Mouse (Mus musculus) telencephalon, adult 2 months (tissue): ENCODE measurements at regions not wholly inside any gene's neighbourhood (a gene's known extent, or its start where the extent isn't known, plus 50 kb on each side); places are given as distances from the start of the nearest gene placed in this dataset.

Source experiments
- DNase-seq: peaks from one replicate; pipeline ENCODE4 v3.0.0-alpha.2; 2011; ENCODE audit warnings: low read depth, low spot score

DNA sequence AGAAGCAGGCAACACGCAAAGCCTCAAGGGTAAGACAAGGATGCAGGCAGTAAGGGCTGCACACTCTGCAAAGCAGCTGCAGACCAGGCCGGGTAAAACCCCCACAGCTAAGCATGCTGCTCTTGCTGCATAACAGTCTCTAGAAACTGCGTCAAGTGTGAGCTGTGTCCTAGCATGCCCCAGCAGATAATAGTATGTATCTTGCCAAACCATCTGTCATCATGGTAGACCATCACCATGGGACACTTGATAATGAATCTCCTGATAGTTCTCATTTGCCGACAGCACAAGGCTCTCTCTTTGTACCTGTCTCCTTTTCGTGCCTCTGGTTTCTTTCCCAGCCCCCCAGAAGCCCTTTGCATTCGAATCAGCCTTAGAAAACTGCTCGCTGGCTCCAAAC lies 52.5 kb upstream of the Ddx18 start:
- no peak for DNase-seq

GRCm38 (mm10) chr1:121618550-121618949 lies 50.8 kb upstream of the Ddx18 start:
- no peak for DNase-seq
